Mouse (Mus musculus): ENCODE results near the gene Gm11034.

Gene Gm11034

DNA sequence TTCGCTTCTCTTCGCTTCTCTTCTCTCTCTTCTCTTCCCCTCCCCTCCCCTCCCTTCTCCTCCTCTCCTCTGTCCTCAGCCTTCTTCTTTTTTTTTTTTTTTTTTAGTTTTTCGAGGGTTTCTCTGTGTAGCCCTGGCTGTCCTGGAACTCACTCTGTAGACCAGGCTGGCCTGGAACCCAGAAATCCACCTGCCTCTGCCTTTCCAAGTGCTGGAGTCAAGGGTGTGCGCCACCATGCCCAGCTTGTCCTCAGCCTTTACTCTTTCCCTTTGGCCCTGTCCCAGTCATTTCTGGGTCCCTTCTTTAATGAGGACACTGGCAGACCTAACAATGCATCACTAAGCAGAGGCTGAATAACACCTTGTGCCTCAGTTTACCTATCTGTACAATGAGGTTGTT, at the start of gene Gm11034:
Gene Gm11034, minus strand, starts transcription at position 101 of the 400 bp plus-strand sequence.
- DNase-seq = no peak

GRCm38 (mm10) chr8:72262756-72263155, 49.3 kb upstream of the Gm11034 start:
- no peak for DNase-seq

DNA sequence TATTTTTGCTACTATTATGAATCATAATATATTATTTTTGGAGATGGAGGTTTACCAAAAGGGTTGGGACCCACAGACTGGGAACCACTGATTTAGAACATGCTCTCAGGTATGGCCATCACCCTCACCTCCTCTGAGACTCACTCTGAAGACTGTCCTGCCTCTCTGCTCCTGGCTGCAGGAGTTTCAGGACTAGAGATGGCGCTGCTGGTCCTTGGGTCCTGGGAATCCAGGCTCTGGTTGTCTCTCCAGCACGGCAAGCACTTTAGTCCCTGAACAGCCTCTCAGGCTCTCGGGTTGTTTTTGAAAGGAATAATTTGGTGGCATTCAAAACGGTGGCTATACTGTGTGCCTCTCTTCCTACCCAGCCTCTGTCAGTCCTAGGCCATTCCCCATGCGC, 48.4 kb upstream of the Gm11034 start:
- no peak for DNase-seq

GRCm38 (mm10) chr8:72261431-72261830, 48.0 kb upstream of the Gm11034 start:
- DNase-seq = no peak

DNA sequence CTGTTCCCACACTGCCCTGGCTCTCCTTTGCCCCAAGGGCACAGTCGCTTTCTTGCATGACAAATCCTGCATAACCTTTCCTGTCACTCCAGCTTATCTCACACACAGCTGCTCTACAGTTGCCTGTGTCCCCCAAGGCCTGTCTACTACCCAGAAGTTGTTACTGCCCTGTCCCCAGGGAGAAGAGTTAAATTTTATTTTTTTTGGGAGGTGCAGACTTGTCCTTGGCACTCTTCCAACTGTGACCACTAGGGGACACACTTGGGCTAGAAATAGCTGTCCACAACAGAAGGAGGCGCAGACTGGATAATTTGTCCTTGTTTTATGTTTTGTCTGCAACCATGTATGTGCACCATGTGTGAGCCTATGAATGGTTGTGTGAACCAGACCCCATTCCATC, 47.6 kb upstream of the Gm11034 start:
- DNase-seq = peak; percentile 85

DNA sequence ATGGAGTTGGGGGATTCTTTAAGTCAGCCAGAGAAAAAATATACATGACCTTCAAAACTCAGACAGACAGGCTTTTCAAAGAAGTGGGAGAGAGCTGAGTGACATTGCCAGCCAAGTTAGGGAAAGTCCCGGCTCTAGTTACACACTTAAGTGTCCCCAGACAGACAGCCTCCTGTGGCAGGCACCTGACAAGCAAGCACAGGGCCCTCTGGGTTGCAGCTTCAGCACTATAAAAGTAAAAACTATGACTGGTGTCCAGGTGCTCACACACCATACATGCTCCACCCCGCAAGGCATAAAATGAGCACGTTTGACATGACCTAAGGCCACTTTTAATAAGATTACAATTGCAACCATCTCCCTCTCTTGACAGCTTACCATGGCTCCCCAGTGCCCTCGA, 47.1 kb upstream of the Gm11034 start:
- peak; percentile 40 for DNase-seq

- no peak for DNase-seq
Observed at GRCm38 (mm10) chr8:72259862-72260261, 46.4 kb upstream of the Gm11034 start.

DNA sequence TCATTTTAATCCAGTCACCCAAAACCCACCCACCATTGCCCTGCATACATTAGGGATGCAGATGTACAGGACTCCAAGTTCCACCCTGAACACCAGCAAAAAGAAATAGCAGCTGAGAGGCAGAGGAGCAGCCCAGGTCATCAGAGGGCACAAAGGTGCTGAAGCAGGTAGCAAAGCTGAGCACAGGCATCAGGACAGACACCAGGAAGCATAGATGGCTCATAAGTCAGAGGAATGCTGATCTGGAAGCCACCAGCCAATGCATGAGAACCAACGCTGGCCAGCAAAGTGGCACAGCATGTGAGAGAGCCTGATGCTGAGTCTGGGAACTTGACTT, 44.4 kb upstream of the Gm11034 start:
- no peak for DNase-seq

- peak; percentile 65 to 66 for DNase-seq
Observed at GRCm38 (mm10) chr8:72257171-72257901, 43.9 kb upstream of the Gm11034 start.

DNA sequence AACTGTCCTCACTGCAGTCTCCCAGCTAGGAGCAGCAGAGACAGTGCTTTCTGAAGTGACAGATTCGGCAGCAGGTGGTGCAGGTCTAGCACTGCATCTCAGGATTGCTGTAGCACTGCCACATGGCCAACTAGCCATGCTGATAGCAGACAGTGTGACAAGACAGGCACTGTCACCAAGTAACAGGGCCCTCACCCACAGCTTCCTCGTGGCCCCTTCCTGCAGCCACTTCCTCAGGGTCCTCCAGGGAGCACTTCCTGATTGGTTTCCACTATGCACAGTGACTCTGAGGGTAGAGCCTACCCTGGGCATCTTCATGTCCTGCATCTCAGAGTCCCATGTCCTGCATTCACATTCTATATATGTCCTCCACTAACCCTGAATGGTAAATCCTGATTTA, 31.2 kb upstream of the Gm11034 start:
- no peak for DNase-seq

DNA sequence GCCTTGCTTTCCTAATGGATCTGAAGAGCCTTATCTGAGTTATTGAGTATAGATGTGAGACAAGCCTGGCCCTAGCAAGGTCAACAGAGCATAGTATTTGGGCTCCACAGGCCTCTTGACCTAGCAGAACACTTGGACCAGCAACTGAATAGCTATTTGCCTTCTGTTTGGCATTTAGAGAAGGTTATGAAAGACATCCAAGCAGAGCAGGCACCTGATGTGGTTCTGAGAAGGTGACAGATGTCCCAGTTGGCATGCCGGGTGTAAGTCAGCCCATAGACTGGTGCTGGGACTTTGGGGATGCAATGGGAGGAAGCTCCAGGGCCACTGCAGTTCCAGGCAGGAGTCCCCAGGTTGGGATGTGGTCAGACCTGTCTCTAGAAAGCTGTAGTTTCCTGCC, 28.8 kb upstream of the Gm11034 start:
- DNase-seq = no peak

DNA sequence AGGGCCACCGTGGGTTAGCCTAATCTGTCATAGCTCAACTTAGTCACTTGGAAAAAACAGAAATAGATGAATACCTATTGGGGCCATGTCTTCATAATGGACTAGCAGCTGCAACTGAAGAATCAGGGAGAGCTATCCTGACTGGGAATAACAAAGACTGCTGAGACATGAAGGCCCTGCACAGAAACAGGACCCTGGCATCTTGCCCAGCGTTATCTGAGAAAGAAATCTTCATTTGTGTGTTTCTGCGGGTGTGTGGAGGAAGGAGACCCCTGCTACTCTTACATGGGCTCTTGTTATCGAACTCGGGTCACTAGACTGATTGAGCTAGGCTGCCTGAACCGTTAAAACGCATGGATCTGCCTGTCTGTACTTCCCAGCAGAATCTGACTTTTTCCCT, 27.5 kb upstream of the Gm11034 start:
- no peak for DNase-seq

- DNase-seq = no peak
Observed at GRCm38 (mm10) chr8:72240403-72240763, 26.9 kb upstream of the Gm11034 start.

DNA sequence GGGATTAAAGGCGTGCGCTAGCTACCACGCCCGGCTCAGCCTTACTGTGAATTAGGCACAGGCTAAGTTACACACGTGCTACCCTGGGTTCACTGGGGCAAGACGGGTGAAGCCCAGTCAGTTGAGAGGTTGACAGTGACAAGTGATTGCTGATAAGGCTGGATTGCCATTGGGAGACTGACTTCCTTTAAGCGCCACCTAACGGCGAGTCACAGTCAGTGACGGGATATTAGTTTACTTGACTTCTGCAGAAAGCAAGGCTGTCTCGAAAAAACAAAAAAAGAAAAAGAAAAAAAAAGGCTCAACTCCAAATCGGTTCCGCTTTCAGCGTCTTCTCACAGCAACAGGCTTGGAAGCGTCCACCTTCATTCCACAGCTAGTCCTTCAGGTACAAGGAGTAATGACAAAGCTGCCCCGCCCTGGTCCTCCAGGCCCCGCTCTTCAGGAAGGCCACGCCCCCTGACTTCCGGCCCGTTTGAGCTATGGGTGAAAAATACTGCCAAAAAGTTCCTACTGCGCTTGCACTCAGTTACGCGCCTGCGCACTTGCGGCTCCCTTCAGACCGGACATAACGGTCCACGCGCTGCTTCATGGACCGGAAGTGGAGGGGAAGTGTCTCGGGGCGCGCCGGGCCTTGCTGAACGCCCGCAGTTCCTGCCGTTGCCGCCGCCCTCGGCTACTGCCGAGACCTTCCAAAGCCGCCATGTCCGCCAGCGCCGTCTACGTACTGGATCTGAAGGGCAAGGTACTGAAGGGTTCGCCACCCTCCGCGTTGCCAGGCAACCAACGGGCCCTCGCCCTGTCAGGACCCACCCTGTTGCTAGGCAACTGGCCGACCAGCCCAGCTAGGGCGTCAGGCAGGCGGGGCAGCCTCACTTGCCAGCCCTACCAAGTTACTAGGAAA, 26.3 kb upstream of the Gm11034 start, which contains the start of gene Ap1m1:
Gene Ap1m1, plus strand, starts transcription at position 520 of the 904 bp plus-strand sequence.
- peak; percentile 94 for DNase-seq

DNA sequence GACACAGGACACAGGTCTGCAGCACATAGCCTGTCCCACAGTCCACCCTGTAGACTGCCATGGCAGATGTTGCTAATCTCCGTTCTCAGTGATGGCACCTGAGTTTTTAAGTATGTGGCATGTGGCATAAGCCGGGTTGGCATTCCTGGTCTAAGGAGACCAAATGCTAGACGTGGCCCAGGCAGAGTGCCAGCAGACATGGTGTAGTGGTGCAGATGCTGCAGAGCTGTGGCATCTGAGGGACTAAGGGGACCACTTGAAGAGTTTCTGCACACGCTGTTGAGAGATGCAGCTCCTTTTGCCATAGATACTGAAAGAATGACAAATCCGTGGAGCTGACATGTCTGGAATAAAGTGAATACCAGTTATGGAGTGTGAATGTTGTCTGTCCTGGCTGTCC, 9.2 kb upstream of the Gm11034 start:
- DNase-seq = no peak

DNA sequence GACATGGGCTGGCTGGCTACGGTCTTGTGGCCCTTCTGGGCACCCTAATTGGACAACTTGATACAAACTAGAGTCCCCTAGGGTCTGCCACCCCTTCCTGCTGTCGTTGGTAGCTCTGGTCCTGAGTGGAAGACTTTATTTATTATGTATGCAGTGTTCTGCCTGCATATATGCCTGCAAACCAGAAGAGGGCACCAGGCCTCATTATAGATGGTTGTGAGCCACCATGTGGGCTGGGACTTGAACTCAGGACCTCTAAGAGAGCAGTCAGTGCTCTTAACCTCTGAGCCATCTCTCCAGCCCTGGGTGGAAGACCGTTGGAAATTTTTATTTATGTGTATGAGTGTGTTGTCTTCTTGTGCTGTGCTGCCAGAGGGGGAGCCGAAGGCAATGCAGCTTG, 7.3 kb upstream of the Gm11034 start:
- no peak for DNase-seq

DNA sequence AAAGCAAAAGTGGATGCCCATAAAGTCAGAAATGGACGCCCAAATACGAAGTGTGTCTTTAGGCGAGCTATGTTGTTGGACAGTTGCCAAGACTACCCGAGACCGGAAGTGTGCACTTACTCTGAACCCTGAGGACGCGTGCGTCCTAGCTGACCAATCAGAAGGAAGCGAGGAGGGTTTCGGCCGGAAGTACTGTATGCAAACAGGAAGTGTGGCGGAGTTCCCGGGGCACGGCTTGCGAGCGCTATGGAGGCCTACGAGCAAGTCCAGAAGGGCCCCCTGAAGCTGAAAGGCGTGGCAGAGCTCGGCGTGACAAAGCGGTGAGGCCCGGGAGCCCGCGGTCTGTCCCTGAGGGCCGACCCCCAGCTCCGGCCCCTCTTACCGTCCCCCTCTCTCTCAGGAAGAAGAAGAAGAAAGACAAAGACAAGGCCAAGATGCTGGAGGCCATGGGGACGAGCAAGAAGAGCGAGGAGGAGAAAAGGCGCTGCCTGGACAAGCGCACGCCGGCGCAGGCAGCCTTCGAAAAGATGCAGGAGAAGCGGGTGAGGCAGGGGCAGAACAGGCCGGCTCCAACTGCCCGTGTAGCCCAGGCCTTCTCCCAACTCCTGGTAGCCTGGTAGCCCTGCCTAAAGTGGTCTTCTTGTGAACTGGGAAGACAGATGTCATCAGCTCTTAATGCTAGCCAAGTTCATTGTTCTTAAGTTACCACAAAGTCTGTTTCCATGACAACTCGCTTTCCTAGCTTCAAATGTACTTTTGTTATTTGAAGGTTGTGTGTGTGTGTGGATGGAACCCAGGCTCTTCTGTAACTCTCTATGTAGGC, 6.3 kb upstream of the Gm11034 start, which contains the start of gene Fam32a:
Gene Fam32a, plus strand, starts transcription at position 190 of the 823 bp plus-strand sequence.
- peak; percentile 88 to 90 for DNase-seq

- DNase-seq = no peak
Observed at GRCm38 (mm10) chr8:72218781-72219540, 5.5 kb upstream of the Gm11034 start.

GRCm38 (mm10) chr8:72215871-72216270, 2.4 kb upstream of the Gm11034 start:
- peak; percentile 46 to 51 for DNase-seq

DNA sequence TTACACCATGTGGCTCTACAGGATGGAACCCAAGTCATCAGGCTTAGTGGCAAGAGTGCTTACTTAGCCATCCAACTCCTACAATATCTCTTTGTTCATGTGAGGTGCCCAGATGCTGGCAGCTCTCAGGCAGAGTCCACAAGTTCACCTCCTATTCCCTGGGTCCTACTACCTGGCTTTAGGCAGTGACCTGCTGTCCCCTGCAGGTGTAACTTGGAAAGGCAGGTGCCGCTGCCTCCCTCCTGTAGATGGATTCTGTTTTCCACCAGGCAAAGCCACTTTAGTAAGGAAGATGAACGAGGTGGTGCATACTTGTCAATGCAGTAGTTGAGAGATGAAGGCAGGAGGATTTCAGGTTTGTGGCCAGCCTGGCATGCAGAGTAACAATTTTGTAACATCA, 1.6 kb upstream of the Gm11034 start:
- DNase-seq = peak; percentile 64

DNA sequence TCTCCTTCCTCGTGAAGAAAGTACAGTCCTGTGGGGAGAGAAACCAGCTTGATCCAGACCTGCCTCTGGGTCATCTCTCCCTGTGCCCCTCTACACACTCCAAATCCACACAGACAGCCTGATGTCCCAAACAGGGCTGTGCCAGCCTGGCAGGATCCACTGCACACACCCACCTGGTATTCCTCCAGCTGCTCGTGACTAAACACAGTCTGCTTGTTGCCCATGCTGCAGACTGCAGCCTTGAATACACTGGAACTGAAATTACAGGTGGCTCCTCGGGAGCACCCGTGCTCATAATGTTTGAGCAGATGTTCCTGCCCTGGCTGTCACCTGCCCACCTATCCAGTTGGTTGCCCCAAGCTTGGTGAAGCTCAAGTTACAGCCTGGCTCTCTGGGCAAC, 685 bp downstream of the Gm11034 start, which contains the start of gene Cib3:
Gene Cib3, minus strand, starts transcription at position 87 of the 400 bp plus-strand sequence.
- no peak for DNase-seq

- no peak for DNase-seq
Observed at GRCm38 (mm10) chr8:72211846-72212245, 1.6 kb downstream of the Gm11034 start.

Measured in B cell, adult 2 months (primary cell).